Mouse (Mus musculus) lung, embryonic 15.5 days (tissue): ENCODE measurements around the gene Slc15a2. TPM values are rescaled to one million over a fixed set of nuclear protein-coding genes. Genes with fewer than 3 reads are reported as not detected.

Experiments
- ATAC-seq: fragments of 200-750 bp; cut with Nextera tagmentation; 2 replicates; pipeline ENCODE4 v1.8.0; 2017; ENCODE audit warnings: moderate number of reproducible peaks, borderline replicate concordance; ENCODE audit not compliant: low FRiP score, low TSS enrichment; ENCODE audit errors: extremely low read depth
- H3K27ac ChIP-seq: fragments of 300-500 bp; sonication (generic); 2 replicates; pipeline ENCODE4 v1.5.1; 2015; ENCODE audit warnings: moderate library complexity, mild to moderate bottlenecking, inconsistent platforms
- H3K27me3 ChIP-seq: fragments of 300-500 bp; sonication (generic); 2 replicates; pipeline ENCODE4 v1.6.1; 2015; ENCODE audit warnings: inconsistent platforms
- H3K36me3 ChIP-seq: fragments of 300-500 bp; sonication (generic); 2 replicates; pipeline ENCODE4 v1.6.1; 2015; ENCODE audit warnings: inconsistent platforms
- H3K4me1 ChIP-seq: fragments of 300-500 bp; sonication (generic); 2 replicates; pipeline ENCODE4 v1.6.1; 2015; ENCODE audit warnings: inconsistent platforms
- H3K4me2 ChIP-seq: fragments of 300-500 bp; sonication (generic); 2 replicates; pipeline ENCODE4 v1.6.1; 2015; ENCODE audit warnings: inconsistent platforms, mild to moderate bottlenecking, moderate library complexity
- H3K4me3 ChIP-seq: fragments of 300-500 bp; sonication (generic); 2 replicates; pipeline ENCODE4 v1.5.1; 2015; ENCODE audit warnings: mild to moderate bottlenecking, inconsistent platforms
- H3K9ac ChIP-seq: fragments of 300-500 bp; sonication (generic); 2 replicates; pipeline ENCODE4 v1.6.1; 2015; ENCODE audit warnings: inconsistent platforms
- H3K9me3 ChIP-seq: fragments of 300-500 bp; sonication (generic); 2 replicates; pipeline ENCODE4 v1.6.1; 2016; ENCODE audit warnings: inconsistent platforms
- WGBS: fragments of 180-500 bp; shearing (Covaris S2); methylation state at CpG from one replicate; pipeline ENCODE4 v1.1.7; 2015; 5-methylcytosine and 5-hydroxymethylcytosine counted together
- microRNA-seq: library from miRNA; unstranded; fragments of <30 nt; microRNA quantifications from one replicate; pipeline ENCODE4, GENCODE M21; 2016
- polyA plus RNA-seq: library from polyadenylated mRNA; unstranded; fragments of >200 nt; fragmentation: Nextera tagmentation; extraction: Ambion mirVana; gene quantifications from 2 replicates; pipeline ENCODE4 v1.2.1, GENCODE M21; 2015

Gene Slc15a2
- polyA plus RNA-seq, 1 experiment from 2014 or later = 41.7 TPM

- no peak for ATAC-seq
- H3K9ac ChIP-seq = no peak overlapping the region
- H3K4me3 ChIP-seq = no peak overlapping the region
- no peaks in the 10 kb centered on the region for H3K36me3 ChIP-seq
- no peak overlapping the region for H3K4me2 ChIP-seq
- H3K9me3 ChIP-seq = no peaks in the 10 kb centered on the region
- no peaks in the 10 kb centered on the region for H3K4me1 ChIP-seq
- no peak overlapping the region for H3K27ac ChIP-seq
- H3K27me3 ChIP-seq = no peaks in the 10 kb centered on the region
These were observed 66.1 kb downstream of the Slc15a2 start for GRCm38 (mm10) chr16:36718637-36719036.

GRCm38 (mm10) chr16:36717481-36717880, 67.3 kb downstream of the Slc15a2 start:
- no peaks in the 10 kb centered on the region for H3K36me3 ChIP-seq
- H3K9me3 ChIP-seq = no peaks in the 10 kb centered on the region
- H3K27ac ChIP-seq = no peak overlapping the region
- ATAC-seq = no peak
- H3K9ac ChIP-seq = no peak overlapping the region
- H3K4me3 ChIP-seq = no peak overlapping the region
- no peaks in the 10 kb centered on the region for H3K4me1 ChIP-seq
- H3K4me2 ChIP-seq = no peak overlapping the region
- H3K27me3 ChIP-seq = no peaks in the 10 kb centered on the region
- 79% methylated on average over 4 of the region's 4 CpGs for WGBS

- Histone ChIP-seq H3K4me3 (no peak overlapping the region), H3K9ac (no peak overlapping the region), H3K4me1 (no peaks in the 10 kb centered on the region), H3K36me3 (0 out of 2 replicates have a peak, but pooled peaks cover 4% of the 10 kb centered on the region), H3K9me3 (no peaks in the 10 kb centered on the region), H3K27me3 (no peaks in the 10 kb centered on the region), H3K4me2 (no peak overlapping the region), H3K27ac (no peak overlapping the region)
- no peak for ATAC-seq
- 79% methylated on average over 12 of the region's 12 CpGs for WGBS
These were observed 73.0 kb downstream of the Slc15a2 start for GRCm38 (mm10) chr16:36711760-36712159.

- H3K27ac ChIP-seq = no peak overlapping the region
- no peak overlapping the region for H3K4me3 ChIP-seq
- no peaks in the 10 kb centered on the region for H3K27me3 ChIP-seq
- WGBS = 90% methylated on average over 2 of the region's 2 CpGs
- no peak overlapping the region for H3K9ac ChIP-seq
- H3K4me2 ChIP-seq = no peak overlapping the region
- ATAC-seq = no peak
- no peaks in the 10 kb centered on the region for H3K9me3 ChIP-seq
- H3K4me1 ChIP-seq = no peaks in the 10 kb centered on the region
- H3K36me3 ChIP-seq = 0 out of 2 replicates have a peak, but pooled peaks cover 4% of the 10 kb centered on the region
These were observed 74.0 kb downstream of the Slc15a2 start for GRCm38 (mm10) chr16:36710794-36711193.

GRCm38 (mm10) chr16:36709405-36709804, 75.4 kb downstream of the Slc15a2 start:
- no peaks in the 10 kb centered on the region for H3K27me3 ChIP-seq
- H3K4me1 ChIP-seq = no peaks in the 10 kb centered on the region
- no peak overlapping the region for H3K9ac ChIP-seq
- WGBS = 93% methylated on average over 17 of the region's 17 CpGs
- H3K4me2 ChIP-seq = no peak overlapping the region
- H3K36me3 ChIP-seq = 0 out of 2 replicates have a peak, but pooled peaks cover 4% of the 10 kb centered on the region
- no peak overlapping the region for H3K4me3 ChIP-seq
- no peak overlapping the region for H3K27ac ChIP-seq
- ATAC-seq = no peak
- H3K9me3 ChIP-seq = no peaks in the 10 kb centered on the region

GRCm38 (mm10) chr16:36708751-36709150, 76.0 kb downstream of the Slc15a2 start:
- Histone ChIP-seq H3K4me3 (no peak overlapping the region), H3K4me1 (no peaks in the 10 kb centered on the region), H3K9ac (no peak overlapping the region), H3K36me3 (0 out of 2 replicates have a peak, but pooled peaks cover 4% of the 10 kb centered on the region), H3K9me3 (no peaks in the 10 kb centered on the region), H3K27ac (no peak overlapping the region), H3K27me3 (no peaks in the 10 kb centered on the region), H3K4me2 (no peak overlapping the region)
- 77% methylated on average over 7 of the region's 7 CpGs for WGBS
- ATAC-seq = no peak

GRCm38 (mm10) chr16:36707702-36708423, 76.9 kb downstream of the Slc15a2 start:
- H3K4me1 ChIP-seq = no peaks in the 10 kb centered on the region
- H3K4me2 ChIP-seq = no peak overlapping the region
- WGBS = 71% methylated on average over 6 of the region's 6 CpGs
- H3K27ac ChIP-seq = no peak overlapping the region
- no peak for ATAC-seq
- no peak overlapping the region for H3K9ac ChIP-seq
- no peaks in the 10 kb centered on the region for H3K9me3 ChIP-seq
- no peak overlapping the region for H3K4me3 ChIP-seq
- H3K36me3 ChIP-seq = 0 out of 2 replicates have a peak, but pooled peaks cover 4% of the 10 kb centered on the region
- H3K27me3 ChIP-seq = no peaks in the 10 kb centered on the region

- no peak overlapping the region for H3K9ac ChIP-seq
- H3K4me3 ChIP-seq = no peak overlapping the region
- no peak for ATAC-seq
- no peaks in the 10 kb centered on the region for H3K9me3 ChIP-seq
- H3K27ac ChIP-seq = no peak overlapping the region
- no peak overlapping the region for H3K4me2 ChIP-seq
- H3K36me3 ChIP-seq = no peaks in the 10 kb centered on the region
- 82% methylated on average over 2 of the region's 2 CpGs for WGBS
- H3K27me3 ChIP-seq = no peaks in the 10 kb centered on the region
- H3K4me1 ChIP-seq = 0 out of 2 replicates have a peak, but pooled peaks cover 2% of the 10 kb centered on the region
These were observed 84.3 kb downstream of the Slc15a2 start for GRCm38 (mm10) chr16:36700484-36700883.

Small RNAs within 50 kb of the gene (microRNA-seq; reads per million reads assigned to microRNA genes)
- not detected for gene Gm22617

Other genes starting within 250 kb of the Slc15a2 start
- gene Casr, start 222.8 kb downstream of the Slc15a2 start, polyA plus RNA-seq = 0.04 TPM in 1 of 2 replicates, not detected in the other
- gene Cd86, start 118.9 kb downstream of the Slc15a2 start, polyA plus RNA-seq = 2.0 and 2.6 TPM in 2 replicates
- gene Ildr1, start 91.0 kb downstream of the Slc15a2 start, polyA plus RNA-seq = 6.0 and 7.1 TPM in 2 replicates
- gene Iqcb1, start 43.4 kb upstream of the Slc15a2 start, polyA plus RNA-seq = 30.2 and 32.2 TPM in 2 replicates
- gene Eaf2, start 90.0 kb upstream of the Slc15a2 start, polyA plus RNA-seq = 0.90 and 1.5 TPM in 2 replicates
- 87.6 and 90.5 TPM in 2 replicates for gene Golgb1, start 90.2 kb upstream of the Slc15a2 start, polyA plus RNA-seq
- gene Hcls1, start 150.0 kb upstream of the Slc15a2 start, polyA plus RNA-seq = 5.5 and 7.8 TPM in 2 replicates
- gene Fbxo40, start 205.5 kb upstream of the Slc15a2 start, polyA plus RNA-seq = 0.10 and 0.25 TPM in 2 replicates
- 6.7 and 7.6 TPM in 2 replicates for gene Polq, start 226.8 kb upstream of the Slc15a2 start, polyA plus RNA-seq